ENCODE assay signal across 9 mouse cellular contexts in the genomic region with DNA sequence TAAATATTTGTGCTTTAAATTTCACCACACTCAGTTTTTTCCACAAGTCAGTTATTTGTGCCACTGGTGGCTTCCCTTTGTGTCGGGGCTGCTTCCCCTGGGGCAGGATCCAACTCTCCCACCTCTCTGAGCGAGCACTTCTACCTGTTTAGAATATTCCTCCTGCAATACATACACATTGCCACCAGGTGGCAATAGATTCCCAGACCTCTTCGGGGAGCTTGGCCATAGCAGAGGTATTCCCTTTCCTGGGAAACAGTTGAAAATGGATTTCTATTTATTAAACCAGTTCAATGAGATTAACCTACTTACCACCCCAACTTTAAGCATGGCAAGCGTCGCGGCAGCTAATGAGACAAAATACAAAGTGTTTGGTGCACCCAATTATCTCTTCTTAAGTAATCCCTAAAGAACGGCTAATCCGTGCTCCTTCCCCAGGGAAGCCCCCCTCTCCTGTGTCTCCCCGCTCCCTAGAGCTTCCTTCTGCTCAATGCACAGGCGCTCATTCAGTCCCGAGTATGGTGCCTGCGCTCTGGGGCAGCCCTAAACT.
A peak's percentile ranks its signal among the peaks of the same experiment; 100 is the strongest.
DNase-seq lines count a peak whose midpoint lies in the region; ATAC-seq and TF ChIP-seq lines count a peak whose summit lies in the region.
"Had no signal": no experiment of that assay in that cellular context is flagged by ENCODE, and none has a peak within 500 bp of the region (broad histone marks: within the 10 kb centered on the region; RNA-seq: fewer than 3 reads in every experiment).

No protein-coding gene starts in this region.

- H3K4me1 ChIP-seq in kidney, postnatal 0 days (replicated peaks; ENCODE audit: insufficient read depth, low read length): no peaks in the 10 kb centered on the region

- H3K27ac ChIP-seq in kidney, postnatal 0 days: no peak overlapping the region
- H3K27ac ChIP-seq: embryonic facial prominence, embryonic 13.5 days had no signal

- H3K36me3 ChIP-seq in kidney, postnatal 0 days (ENCODE audit: insufficient read depth, low read length): no peaks in the 10 kb centered on the region
- H3K36me3 ChIP-seq in splenic B cell, adult 2 months (ENCODE audit: control insufficient read depth, insufficient read depth, low read length, poor library complexity, severe bottlenecking): no peaks in the 10 kb centered on the region
- H3K36me3 ChIP-seq: embryonic facial prominence, embryonic 13.5 days had no signal

- no peak overlapping the region for H3K9ac ChIP-seq in kidney, postnatal 0 days (ENCODE audit: low read depth, low read length)
- H3K9ac ChIP-seq: embryonic facial prominence, embryonic 13.5 days had no signal

- no peak for ATAC-seq in kidney, postnatal 0 days (replicated peaks; ENCODE audit: low FRiP score, low read depth)

- H3K9me3 ChIP-seq in kidney, postnatal 0 days (replicated peaks; ENCODE audit: low read length): no peaks in the 10 kb centered on the region
- H3K9me3 ChIP-seq: embryonic facial prominence, embryonic 13.5 days had no signal

- 38% methylated on average over 12 of the region's 12 CpGs for WGBS in kidney, postnatal 0 days

- H3K4me2 ChIP-seq in kidney, postnatal 0 days (ENCODE audit: low read length): no peak overlapping the region
- H3K4me2 ChIP-seq: embryonic facial prominence, embryonic 13.5 days had no signal

- no peak overlapping the region for H3K4me3 ChIP-seq in kidney, postnatal 0 days (replicated peaks; ENCODE audit: low read depth, low read length)
- H3K4me3 ChIP-seq: embryonic facial prominence, embryonic 13.5 days had no signal

- H3K27me3 ChIP-seq in kidney, postnatal 0 days (ENCODE audit: insufficient read depth, low read length): peaks cover 6% of the 10 kb centered on the region; the same call in 1 of the 2 replicates
- H3K27me3 ChIP-seq in splenic B cell, adult 2 months (ENCODE audit: control insufficient read depth, insufficient read depth, low read length, poor library complexity, severe bottlenecking): no peaks in the 10 kb centered on the region

- DNase-seq in kidney, postnatal 0 days (ENCODE audit: low spot score): peak; percentile 40
- no peak for DNase-seq in kidney, postnatal 10 days
- DNase-seq in NIH3T3 (ENCODE audit: low read depth): peak; percentile 53
- DNase-seq in embryo, embryonic 11.5 days (ENCODE audit: low read depth, low spot score): peak; percentile 22
- DNase-seq in left cerebral cortex, postnatal 25 days (ENCODE audit: low spot score in 2 of 2): peak; percentile 55 to 74
- DNase-seq in splenic B cell, adult 2 months (ENCODE audit: low read depth, low spot score): peak; percentile 15
- no peak for DNase-seq in ovary, adult 18-20 months (ENCODE audit: low spot score)
- no peak for DNase-seq in lung, adult 18-20 months

- TF ChIP-seq CTCF in kidney, postnatal 0 days (IDR thresholded peaks at IDR 0.05; ENCODE audit: low read depth): peak; percentile 70

- intact Hi-C loops in left cerebral cortex, postnatal 25 days (cut with DNase I): loop anchor here (5.0 kb wide), 2 partner anchors 261 to 711 kb away; a partner anchor contains a TSS

Comparison
In these comparisons a context has a peak if more than half of its experiments do, and no peak if none do; other contexts are left out.
1. DNase-seq: peak in kidney, postnatal 0 days (single experiment), NIH3T3 (single experiment), embryo, embryonic 11.5 days (single experiment), left cerebral cortex, postnatal 25 days (2 of 2) and splenic B cell, adult 2 months (single experiment); none in kidney, postnatal 10 days (single experiment), ovary, adult 18-20 months (single experiment) and lung, adult 18-20 months (0 of 2).